In genomic region chr10:4275572-4275971, GRCm38 (mm10) we compare ENCODE assay signal across 18 mouse cellular contexts. TPM values are rescaled to one million over a fixed set of nuclear protein-coding genes. Genes with fewer than 3 reads are reported as not detected.
DNase-seq lines count a peak whose midpoint lies in the region; ATAC-seq lines count a peak whose summit lies in the region.
"Had no signal": no experiment of that assay in that cellular context is flagged by ENCODE, and none has a peak within 500 bp of the region (broad histone marks: within the 10 kb centered on the region; RNA-seq: fewer than 3 reads in every experiment).

No protein-coding gene starts in this region.

- peak; percentile 65 for ATAC-seq in cerebellum, adult (ENCODE audit: insufficient number of reproducible peaks, low FRiP score, low TSS enrichment)
- ATAC-seq: CD4-positive, CD25-positive, alpha-beta regulatory T cell, adult 4 months; forebrain, embryonic 16.5 days; intestine, postnatal 0 days; Patski had no signal

- DNase-seq in cerebellum, postnatal 4 days (ENCODE audit: low spot score in 2 of 2), result no peak
- DNase-seq in R1 (ENCODE audit: low read depth, low spot score), result peak; percentile 47
- DNase-seq in cerebellum, adult 18-20 months, result peak; percentile 25 to 46
- peak; percentile 48 for DNase-seq in cerebellum, adult 9-11 months
- DNase-seq in kidney, adult 9 months, result no peak
- DNase-seq in T-cell, adult 2 months (ENCODE audit: low spot score), result no peak
- DNase-seq in adrenal gland, postnatal 14 days, result no peak
- DNase-seq: adrenal gland, adult 8-10 months; B cell, adult 2 months; gastrocnemius, postnatal 10 days; heart, adult 18-20 months; heart, postnatal 10 days; heart, postnatal 4 days had no signal

RNA-seq across cellular contexts. Expression of gene Akap12, which starts 9.4 kb away (rescaled TPM):
- total RNA-seq in adrenal gland, postnatal 14 days (2021), result 30.7 and 35.0 TPM in 2 replicates

Comparison
In these comparisons a context has a peak if more than half of its experiments do, and no peak if none do; other contexts are left out.
1. DNase-seq: peak in R1 (single experiment), cerebellum, adult 18-20 months (2 of 2) and cerebellum, adult 9-11 months (single experiment); none in cerebellum, postnatal 4 days (0 of 2), kidney, adult 9 months (single experiment), T-cell, adult 2 months (single experiment) and adrenal gland, postnatal 14 days (single experiment).